Mouse (Mus musculus): ENCODE results near the gene Tbc1d10c. TPM values are rescaled to one million over a fixed set of nuclear protein-coding genes. Genes with fewer than 3 reads are reported as not detected.

Gene Tbc1d10c
- total RNA-seq, 2 experiments from 2014 or later = 9.3 to 30.7 TPM

- no peak for ATAC-seq (replicated peaks; ENCODE audit: low FRiP score, low TSS enrichment, poor library complexity, severe bottlenecking)
These were observed 3.1 kb upstream of the Tbc1d10c start for GRCm38 (mm10) chr19:4194021-4194724.

- ATAC-seq (replicated peaks; ENCODE audit: low FRiP score, low TSS enrichment, poor library complexity, severe bottlenecking) = no peak
These were observed 2.0 kb upstream of the Tbc1d10c start for GRCm38 (mm10) chr19:4193129-4193528.

- no peak for ATAC-seq (replicated peaks; ENCODE audit: low FRiP score, low TSS enrichment, poor library complexity, severe bottlenecking)
These were observed 1.3 kb upstream of the Tbc1d10c start for GRCm38 (mm10) chr19:4192251-4192985.

GRCm38 (mm10) chr19:4191528-4192250, 605 bp upstream of the Tbc1d10c start, which contains the start of gene Ppp1ca:
Gene Ppp1ca, plus strand, starts transcription at chr19:4192065.
- peak; percentile 87 for ATAC-seq (replicated peaks; ENCODE audit: low FRiP score, low TSS enrichment, poor library complexity, severe bottlenecking)

- ATAC-seq (replicated peaks; ENCODE audit: low FRiP score, low TSS enrichment, poor library complexity, severe bottlenecking) = no peak
These were observed 1.9 kb downstream of the Tbc1d10c start for GRCm38 (mm10) chr19:4189051-4189620.

GRCm38 (mm10) chr19:4187303-4187702, 3.8 kb downstream of the Tbc1d10c start:
- ATAC-seq (replicated peaks; ENCODE audit: low FRiP score, low TSS enrichment, poor library complexity, severe bottlenecking) = no peak

GRCm38 (mm10) chr19:4184976-4185975, 5.8 kb downstream of the Tbc1d10c start:
- ATAC-seq (replicated peaks; ENCODE audit: low FRiP score, low TSS enrichment, poor library complexity, severe bottlenecking) = 0 out of 2 replicates have a peak, but pooled peaks have one; percentile 38

GRCm38 (mm10) chr19:4183689-4184088, 7.4 kb downstream of the Tbc1d10c start:
- no peak for ATAC-seq (replicated peaks; ENCODE audit: low FRiP score, low TSS enrichment, poor library complexity, severe bottlenecking)

GRCm38 (mm10) chr19:4181892-4182291, 9.2 kb downstream of the Tbc1d10c start:
- ATAC-seq (replicated peaks; ENCODE audit: low FRiP score, low TSS enrichment, poor library complexity, severe bottlenecking) = peak; percentile 40; the same call in 1 of the 2 replicates

GRCm38 (mm10) chr19:4180411-4180810, 10.7 kb downstream of the Tbc1d10c start:
- no peak for ATAC-seq (replicated peaks; ENCODE audit: low FRiP score, low TSS enrichment, poor library complexity, severe bottlenecking)

GRCm38 (mm10) chr19:4175368-4175947, 15.6 kb downstream of the Tbc1d10c start, which contains the start of gene Carns1:
Gene Carns1, minus strand, starts transcription at chr19:4175479.
- no peak for ATAC-seq (replicated peaks; ENCODE audit: low FRiP score, low TSS enrichment, poor library complexity, severe bottlenecking)

GRCm38 (mm10) chr19:4172925-4173324, 18.2 kb downstream of the Tbc1d10c start:
- no peak for ATAC-seq (replicated peaks; ENCODE audit: low FRiP score, low TSS enrichment, poor library complexity, severe bottlenecking)

- no peak for ATAC-seq (replicated peaks; ENCODE audit: low FRiP score, low TSS enrichment, poor library complexity, severe bottlenecking)
These were observed 19.4 kb downstream of the Tbc1d10c start for GRCm38 (mm10) chr19:4171393-4172290.

- ATAC-seq (replicated peaks; ENCODE audit: low FRiP score, low TSS enrichment, poor library complexity, severe bottlenecking) = no peak
These were observed 20.2 kb downstream of the Tbc1d10c start for GRCm38 (mm10) chr19:4170723-4171392.

- peak; percentile 16 for ATAC-seq (replicated peaks; ENCODE audit: low FRiP score, low TSS enrichment, poor library complexity, severe bottlenecking)
These were observed 21.3 kb downstream of the Tbc1d10c start for GRCm38 (mm10) chr19:4169810-4170209.

GRCm38 (mm10) chr19:4169378-4169784, 21.7 kb downstream of the Tbc1d10c start:
- peak; percentile 92 for ATAC-seq (replicated peaks; ENCODE audit: low FRiP score, low TSS enrichment, poor library complexity, severe bottlenecking)
